Mouse (Mus musculus) cortical plate, adult 2 months (tissue): ENCODE results near the gene Phospho1.

Source experiments
- CTCF ChIP-seq: fragments of 200-500 bp; IDR thresholded peaks from 2 replicates; pipeline ENCODE4 v1.5.1; 2011; ENCODE audit warnings: mild to moderate bottlenecking, control low read depth, low read length; ENCODE audit not compliant: insufficient read depth; ENCODE audit errors: extremely low read depth
- POLR2A ChIP-seq: fragments of 200-500 bp; IDR thresholded peaks from 2 replicates; pipeline ENCODE4 v1.6.1; 2011; ENCODE audit warnings: mild to moderate bottlenecking, low read length, control low read depth; ENCODE audit not compliant: insufficient read depth; ENCODE audit errors: extremely low read depth

- no peak for TF ChIP-seq POLR2A
- TF ChIP-seq CTCF, result no peak
These were observed 44.9 kb upstream of the Phospho1 start for GRCm38 (mm10) chr11:95779366-95779765.
